Mouse (Mus musculus) thymus, postnatal 36 days (tissue): ENCODE data around the gene Fbxo2.
"Not testable (repeated sequence)": the region's sequence is repeated elsewhere in the genome, so short reads cannot be mapped to it uniquely, and the experiment has no call there.

Source experiments
- DNase-seq, 2 experiments: peaks; one replicate each; pipeline ENCODE4 v3.0.0; 2022; ENCODE audit warnings: mixed read lengths in 2 of 2

Fbxo2 gene

DNA sequence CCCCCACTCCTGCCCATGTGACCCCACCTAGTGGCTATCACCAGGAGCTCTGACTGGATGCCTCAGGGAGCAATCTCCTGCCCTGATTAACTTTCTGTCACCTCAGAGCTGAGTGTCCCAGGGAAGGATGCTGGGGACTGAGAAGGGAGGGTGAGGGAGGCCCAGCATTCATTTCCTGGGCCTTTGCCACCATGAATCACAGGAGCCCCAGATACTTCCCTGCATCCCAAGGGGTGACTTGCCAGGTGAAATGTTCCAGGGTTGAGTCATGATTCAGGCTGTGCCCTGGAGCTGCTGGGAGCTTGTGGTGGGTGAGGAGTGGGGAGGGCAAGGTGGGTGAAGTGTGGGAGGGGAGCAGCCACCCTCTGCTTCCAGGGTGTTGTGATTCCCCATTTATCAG is 17.3 kb downstream of the Fbxo2 start:
- DNase-seq = no peak

DNA sequence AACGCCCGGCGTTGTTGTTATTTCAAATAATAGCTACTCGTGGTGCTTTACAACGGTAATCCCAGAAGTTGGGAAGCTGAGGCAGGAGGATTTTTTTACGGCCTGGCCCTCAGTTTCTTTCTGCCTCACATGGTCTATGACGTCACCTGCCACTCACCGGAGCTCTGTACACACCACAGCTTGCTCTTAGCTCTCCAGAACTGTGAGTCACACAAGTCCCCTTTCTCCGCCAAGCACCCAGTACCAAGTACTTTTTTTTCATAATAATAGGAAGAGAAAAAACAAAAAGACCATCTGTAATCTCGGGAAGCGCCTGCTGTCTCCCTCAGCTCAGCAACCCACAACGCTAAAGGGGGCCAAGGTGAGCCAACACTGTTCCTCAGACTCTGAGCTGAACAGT is 21.1 kb downstream of the Fbxo2 start:
- no peak for DNase-seq

DNA sequence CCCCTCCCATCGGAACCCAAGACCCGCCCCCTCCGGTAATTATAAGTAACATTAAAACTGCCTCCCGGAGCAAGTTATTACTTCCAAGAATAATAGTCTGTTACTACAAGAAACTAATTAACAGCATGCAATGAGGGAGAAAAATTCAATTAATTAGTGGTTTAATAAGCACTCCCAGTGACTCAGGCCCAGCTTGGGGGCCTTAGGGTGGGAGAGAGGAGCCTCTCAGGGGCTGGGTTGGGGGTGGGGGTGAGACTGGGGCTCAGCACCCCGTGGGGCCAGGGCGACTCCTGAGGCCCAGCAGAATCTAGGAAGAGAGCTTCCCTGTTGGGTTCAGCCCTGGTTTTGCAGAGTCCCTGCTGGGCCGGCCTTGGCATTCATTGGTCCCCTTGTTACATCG is 21.9 kb downstream of the Fbxo2 start:
- no peak for DNase-seq

DNA sequence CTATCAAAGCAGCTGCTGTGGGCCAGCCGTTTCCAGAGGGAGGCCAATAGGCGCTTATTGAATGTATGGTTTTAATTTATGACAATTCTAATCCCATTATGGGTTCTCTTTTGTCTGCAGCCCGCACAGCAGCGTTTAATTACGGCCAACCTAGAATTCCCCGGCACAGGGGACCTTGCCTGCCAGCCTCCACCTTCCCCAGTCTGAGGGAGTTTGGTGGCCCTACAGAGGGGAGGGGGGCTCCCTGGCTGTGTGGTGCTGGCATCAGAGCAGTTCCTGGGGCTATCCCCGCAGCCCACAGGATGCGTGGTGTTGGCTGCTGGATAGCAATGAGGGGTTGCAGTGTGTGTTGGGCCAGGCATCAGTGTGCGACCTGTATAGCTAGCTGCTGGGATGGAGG is 24.1 kb downstream of the Fbxo2 start:
- DNase-seq = no peak

DNA sequence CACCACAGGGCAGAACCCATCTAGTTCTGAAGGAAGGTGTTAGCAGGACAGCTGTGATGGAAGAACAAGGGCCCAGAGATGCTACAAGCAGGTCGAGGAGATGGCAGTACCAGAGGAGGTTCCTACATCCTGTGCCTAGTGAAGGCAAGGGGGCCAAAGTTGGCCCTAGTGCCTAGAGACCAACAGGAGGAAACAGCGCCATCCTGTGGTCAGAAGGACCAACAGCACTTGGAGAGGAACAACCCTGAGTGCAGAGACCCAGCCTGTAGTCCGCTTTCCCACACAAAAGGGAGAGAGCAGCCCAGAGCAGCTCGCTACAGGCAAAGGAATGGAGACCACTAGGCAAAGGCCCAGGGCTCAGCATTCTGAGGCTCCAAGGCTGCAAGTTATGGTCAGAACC is 25.4 kb downstream of the Fbxo2 start:
- DNase-seq = no peak

DNA sequence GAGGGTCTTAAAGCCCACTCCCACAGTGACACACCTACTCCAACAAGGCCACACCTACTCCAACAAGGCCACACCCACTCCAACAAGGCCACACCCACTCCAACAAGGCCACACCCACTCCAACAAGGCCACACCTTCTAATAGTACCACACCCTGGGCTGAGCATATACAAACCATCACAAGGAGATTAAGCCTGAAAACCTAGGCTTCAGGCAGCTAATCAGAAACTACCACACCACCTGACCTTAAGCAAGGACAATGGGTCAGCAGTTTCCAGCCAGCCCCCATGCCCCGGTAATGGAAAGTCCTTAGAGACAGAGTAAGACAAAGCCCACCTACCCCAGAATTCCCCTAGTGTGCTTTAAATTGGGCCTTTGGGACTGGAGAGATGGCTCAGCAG is 28.3 kb downstream of the Fbxo2 start:
- DNase-seq = not testable (repeated sequence)

DNA sequence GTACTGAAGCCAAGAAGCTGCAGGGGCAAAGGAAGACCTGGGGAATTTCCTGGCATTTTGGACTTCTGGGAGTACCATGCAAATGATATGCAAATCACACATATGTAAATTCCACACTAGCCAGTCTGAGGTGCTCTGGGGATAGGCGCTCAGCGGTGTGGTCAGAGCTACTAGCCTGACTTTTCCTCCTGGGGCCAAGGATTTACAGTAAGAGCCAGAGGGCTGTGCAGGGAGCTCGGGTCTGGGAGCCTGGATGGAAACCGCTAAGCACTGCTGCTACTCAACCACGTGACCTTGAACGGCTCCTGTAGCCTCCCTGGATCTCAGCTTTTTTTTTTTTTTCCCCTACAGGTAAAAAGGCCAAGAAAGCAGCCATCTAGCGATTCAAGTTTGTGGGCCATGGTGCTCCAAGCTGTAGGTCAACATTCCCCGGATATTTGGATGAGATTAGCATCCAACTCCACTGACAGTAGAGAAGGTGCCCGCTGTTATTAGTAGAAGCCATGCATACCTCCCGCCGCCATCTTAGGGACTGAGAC is 32.4 kb downstream of the Fbxo2 start:
- no peak for DNase-seq

DNA sequence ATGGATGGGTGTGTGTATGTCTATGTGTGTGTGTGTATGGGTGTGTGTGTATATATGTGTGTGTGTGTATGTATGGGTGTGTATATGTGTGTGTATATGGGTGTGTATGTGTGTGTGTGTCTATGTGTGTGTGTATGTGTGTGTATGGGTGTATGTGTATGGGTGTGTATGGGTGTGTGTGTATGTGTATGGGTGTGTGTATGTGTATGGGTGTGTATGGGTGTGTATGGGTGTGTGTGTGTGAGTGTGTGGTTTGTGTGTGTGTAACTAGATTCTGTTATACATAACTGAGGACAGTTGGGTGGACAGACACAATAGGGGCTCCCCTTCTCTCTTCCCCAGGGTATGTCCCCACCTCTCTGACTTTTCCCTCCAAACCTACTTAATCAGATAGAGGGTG is 34.0 kb downstream of the Fbxo2 start:
- DNase-seq = no peak

DNA sequence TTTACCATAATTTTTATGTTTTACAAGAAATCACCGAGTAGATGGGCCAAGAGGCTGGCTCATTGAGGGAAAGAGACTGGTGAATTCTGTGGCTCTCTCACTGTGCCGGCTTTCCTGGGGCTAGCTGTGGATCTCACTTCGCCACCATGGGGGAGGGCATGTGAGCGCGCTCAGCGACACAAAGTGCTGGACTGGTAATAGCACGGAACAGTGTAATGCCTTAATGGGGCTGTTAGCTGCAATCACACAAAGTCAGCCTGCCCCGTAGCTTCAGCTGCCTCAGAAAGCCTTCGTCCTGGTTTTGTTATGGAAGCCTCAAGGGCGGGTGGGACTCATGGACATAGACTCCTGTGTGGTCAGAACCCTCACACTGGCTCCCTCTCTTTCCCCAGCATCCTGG is 38.3 kb downstream of the Fbxo2 start:
- DNase-seq = no peak

DNA sequence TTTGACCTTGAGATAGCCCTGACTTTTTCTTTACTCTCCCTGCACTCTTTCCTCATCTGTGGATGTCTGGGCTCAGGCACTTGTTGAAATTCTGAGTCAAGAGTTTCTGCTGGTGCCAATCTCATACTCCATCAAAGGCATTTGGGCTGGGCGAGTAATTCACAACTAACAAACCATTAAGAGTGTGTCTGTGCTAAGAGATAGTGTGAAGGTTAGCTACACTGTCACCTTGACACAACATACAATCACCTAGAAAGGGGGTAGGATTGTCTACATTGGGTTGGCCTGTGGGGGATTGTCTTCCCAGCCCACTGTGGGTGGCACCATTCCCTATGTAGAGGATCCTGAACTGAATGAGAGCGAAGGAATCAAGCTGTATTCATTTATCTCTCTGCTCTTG is 43.1 kb downstream of the Fbxo2 start:
- DNase-seq = no peak

DNA sequence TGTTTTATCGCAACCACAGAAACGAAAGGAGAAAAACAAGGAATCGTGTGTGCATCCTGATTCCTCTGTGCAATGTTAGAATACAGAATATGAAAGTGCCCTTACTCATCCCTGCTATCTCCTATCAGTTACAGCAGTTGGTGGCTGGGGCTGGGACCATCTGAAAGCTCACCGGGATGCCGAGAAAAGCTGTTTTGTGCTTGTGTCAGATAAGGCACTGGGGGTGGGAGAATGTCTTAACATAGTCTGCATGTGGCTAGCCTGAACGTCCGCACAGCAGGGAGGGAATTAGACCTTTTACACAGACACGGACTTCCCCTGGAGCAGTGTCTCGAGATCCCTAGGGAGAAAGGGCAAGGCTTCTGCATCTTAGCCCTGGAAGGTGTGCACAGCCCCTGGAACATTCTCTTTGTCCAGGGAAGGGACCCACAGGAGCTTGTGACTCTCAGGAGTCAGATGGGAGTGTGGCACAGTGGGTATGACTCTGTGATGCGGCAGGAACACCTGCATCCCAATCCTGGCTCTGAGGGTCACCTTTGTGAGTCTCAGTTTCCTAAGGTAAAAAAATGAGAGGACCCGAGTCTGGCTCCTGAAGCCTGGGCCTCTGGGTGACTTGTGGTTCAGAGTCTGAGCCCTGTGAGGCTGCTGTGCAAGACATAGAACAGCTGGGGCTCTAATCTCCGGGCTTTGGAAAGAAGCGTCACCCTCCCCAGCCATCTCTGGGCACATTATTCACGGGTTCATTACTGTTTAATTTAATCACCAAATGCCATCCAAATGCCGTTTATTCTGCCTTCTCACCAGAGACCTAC is 43.8 kb downstream of the Fbxo2 start:
- DNase-seq = no peak

DNA sequence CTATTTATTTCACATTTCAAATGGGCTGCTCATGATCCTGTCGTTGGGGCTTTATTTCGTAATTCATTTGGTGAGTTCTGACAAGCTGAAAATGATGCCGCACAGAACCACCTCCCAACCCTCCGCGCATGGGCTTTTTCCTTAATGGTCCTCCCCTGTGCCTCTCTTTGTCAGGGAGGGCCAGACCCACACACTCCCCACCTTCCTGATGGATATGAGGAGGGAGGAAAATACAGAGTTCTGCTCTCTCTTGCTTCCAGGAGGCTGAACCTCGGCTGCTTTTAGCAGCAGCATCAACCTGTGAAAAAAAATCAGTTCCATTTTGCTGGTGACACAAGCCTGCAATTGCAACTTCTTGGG is 44.4 kb downstream of the Fbxo2 start:
- no peak for DNase-seq

DNA sequence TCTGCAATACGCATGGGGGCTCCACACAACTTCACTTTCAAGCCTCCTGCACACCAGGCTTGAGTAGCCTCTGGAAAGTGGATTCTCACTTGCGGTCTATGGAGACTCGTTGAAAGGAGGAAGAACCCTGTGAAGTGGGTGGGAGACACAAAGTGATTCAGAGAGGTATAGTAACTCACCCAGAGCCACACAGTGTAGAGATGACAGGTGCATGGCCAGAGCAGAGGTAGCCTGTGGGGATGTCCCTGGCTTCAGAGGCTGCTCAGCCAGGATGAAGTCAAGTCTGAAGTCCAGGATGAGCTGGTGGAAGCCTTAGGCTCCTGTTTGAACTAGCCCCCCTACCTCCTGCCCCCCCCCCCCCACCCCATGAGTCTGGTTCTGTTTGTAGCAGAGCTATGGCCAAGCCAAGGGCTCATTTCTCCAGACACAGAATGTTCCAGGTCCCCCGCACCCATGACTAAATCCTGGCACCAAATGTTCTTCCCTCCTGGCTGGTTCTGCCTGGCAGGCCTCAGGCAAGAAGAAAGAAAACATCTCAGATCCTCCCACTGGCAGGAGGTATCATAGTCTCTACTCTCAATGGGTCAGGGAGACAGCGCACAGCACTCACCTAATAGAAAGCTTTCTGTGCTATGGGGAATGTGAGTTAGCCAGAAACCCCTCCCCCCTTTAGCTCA is 54.2 kb downstream of the Fbxo2 start:
- no peak for DNase-seq

DNA sequence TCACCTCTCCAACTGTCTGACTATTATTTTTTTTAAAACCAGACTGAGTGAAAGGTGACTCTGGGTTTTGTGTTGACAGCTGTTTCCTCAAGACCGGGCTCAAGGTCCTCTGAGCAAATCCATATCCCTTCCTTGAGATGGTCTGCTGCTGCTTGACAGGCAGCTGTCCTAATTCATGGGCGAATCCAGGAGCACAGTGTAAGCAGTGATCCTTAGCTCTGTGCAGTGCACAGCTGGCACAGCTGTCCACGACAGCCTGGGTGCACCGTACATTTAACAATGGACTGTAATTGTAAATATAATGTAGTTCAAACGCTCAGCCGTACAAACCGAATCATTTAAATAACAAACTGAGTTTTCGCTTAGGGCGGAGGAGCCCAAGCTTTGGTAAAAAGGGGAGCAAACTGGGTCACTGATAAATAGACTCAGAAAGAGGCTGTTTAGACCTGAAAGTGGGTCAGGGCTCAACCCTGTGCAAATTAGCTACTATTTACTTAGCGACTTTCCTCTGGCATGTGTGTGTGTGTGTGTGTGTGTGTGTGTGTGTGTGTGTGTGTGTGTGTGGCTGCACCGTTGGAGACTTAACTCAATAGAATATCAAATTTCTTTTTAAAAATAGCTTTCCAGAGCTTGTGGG is 55.0 kb downstream of the Fbxo2 start:
- no peak for DNase-seq
